Mouse (Mus musculus): ENCODE data around the gene Cyp2c65.
"Not testable (repeated sequence)": the region's sequence is repeated elsewhere in the genome, so short reads cannot be mapped to it uniquely, and the experiment has no call there.

Cyp2c65 gene

DNA sequence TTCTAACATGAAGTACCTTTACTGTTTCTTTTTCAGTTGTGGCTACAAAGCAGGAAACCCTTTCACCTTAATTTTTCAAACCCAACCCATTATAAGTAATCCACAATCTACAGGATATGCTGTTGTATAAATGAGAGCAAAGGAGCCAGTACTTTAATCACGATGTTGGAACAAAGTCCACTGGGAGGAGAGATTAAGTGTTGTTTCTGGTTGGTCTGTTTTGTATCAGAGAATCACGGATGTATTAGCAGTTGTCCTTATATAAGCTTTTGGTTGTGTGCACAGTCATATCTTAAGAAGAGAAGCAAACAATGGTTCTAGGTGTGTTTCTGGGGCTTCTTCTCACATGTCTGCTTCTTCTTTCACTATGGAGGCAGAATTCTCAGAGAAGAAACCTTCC is at the start of gene Cyp2c65:
Cyp2c65 (plus strand) TSS at position 297 of the 400 bp plus-strand sequence.
- in situ Hi-C loops (cut with MboI, MseI): no loop called here

DNA sequence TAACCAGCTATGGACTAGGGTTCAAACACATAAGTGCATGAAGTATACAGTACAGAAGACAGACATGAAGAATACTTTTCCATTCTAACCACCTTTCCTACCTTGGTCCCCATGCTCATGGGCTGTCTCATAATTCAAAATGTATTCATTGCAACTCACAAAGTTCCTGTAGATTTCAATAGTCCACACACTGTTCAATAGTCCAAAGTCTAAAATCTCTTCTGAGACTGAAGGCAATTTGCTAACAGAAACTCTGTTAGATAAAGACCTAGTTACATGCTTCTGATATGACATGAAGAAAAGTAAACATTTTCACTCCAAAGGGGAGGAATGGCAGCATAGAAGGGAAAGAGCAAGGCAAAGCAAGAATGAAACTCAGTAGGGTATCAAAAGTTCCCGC is 2.9 kb upstream of the Cyp2c65 start:
- in situ Hi-C loops (cut with MboI, MseI): no loop called here

DNA sequence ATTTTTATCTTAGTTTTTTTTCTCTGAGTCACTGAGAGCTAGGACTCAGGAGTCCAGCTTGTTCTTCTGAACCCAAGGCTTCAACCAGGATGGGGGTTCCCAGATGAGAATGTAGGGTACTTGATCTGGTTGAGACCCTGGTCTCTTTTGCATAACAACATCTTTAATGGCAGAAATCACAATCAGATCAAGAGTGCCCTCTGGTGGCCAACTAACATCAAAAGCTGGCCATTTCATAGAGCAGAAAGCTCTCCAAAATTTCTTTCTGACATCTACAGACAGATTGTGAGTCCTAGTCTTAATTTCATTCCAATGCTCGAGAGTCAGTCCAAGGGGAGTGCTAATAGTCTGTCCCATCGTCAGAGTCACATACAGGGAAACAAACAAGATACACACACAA is 38.0 kb downstream of the Cyp2c65 start:
- in situ Hi-C loops (cut with MboI, MseI): not testable (repeated sequence)

DNA sequence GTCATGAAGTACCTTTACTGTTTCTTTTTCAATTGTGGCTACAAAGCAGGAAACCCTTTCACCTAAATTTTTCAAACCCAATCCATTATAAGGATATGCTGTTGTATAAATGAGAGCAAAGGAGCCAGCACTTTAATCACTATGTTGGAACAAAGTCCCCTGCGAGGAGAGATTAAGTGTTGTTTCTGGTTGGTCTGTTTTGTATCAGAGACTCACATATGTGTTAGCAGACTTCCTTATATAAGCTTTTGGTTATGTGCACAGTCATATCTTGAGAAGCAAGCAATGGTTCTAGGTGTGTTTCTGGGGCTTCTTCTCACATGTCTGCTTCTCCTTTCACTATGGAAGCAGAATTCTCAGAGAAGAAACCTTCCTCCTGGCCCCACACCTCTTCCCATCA is 52.8 kb downstream of the Cyp2c65 start, which contains the start of gene Cyp2c66:
Cyp2c66 (plus strand) TSS at position 255 of the 400 bp plus-strand sequence.
- in situ Hi-C loops (cut with MboI, MseI): no loop called here
